Mouse (Mus musculus) hindbrain, postnatal 0 days (tissue): ENCODE measurements at regions not wholly inside any gene's neighbourhood (a gene's known extent, or its start where the extent isn't known, plus 50 kb on each side); places are given as distances from the start of the nearest gene placed in this dataset.

Experiments used
- ATAC-seq: fragments of 200-750 bp; cut with Nextera tagmentation; 2 replicates; pipeline ENCODE4 v1.8.0; 2017; ENCODE audit warnings: mild to moderate bottlenecking, moderate TSS enrichment, moderate library complexity
- DNase-seq: peaks from one replicate; pipeline ENCODE4 v3.0.0-alpha.2; 2015; ENCODE audit warnings: low spot score
- H3K27ac ChIP-seq: fragments of 300-500 bp; sonication (generic); 2 replicates; pipeline ENCODE4 v1.5.1; 2014; ENCODE audit warnings: mild to moderate bottlenecking
- H3K27me3 ChIP-seq: fragments of 300-500 bp; sonication (generic); 2 replicates; pipeline ENCODE4 v1.6.1; 2014; ENCODE audit warnings: low read length, mixed read lengths; ENCODE audit not compliant: insufficient read depth
- H3K36me3 ChIP-seq: fragments of 300-500 bp; sonication (generic); 2 replicates; pipeline ENCODE4 v1.6.1; 2014; ENCODE audit warnings: low read length, mixed read lengths; ENCODE audit not compliant: insufficient read depth
- H3K4me1 ChIP-seq: fragments of 300-500 bp; sonication (generic); 2 replicates; pipeline ENCODE4 v1.6.1; 2014; ENCODE audit warnings: antibody characterized with exemption, low read length, mixed read lengths; ENCODE audit not compliant: insufficient read depth
- H3K4me2 ChIP-seq: fragments of 300-500 bp; sonication (generic); 2 replicates; pipeline ENCODE4 v1.6.1; 2014; ENCODE audit warnings: low read depth, mild to moderate bottlenecking, low read length, moderate library complexity, mixed read lengths
- H3K4me3 ChIP-seq: fragments of 300-500 bp; sonication (generic); 2 replicates; pipeline ENCODE4 v1.5.1; 2014; ENCODE audit warnings: low read length
- H3K9ac ChIP-seq: fragments of 300-500 bp; sonication (generic); replicated peaks from 2 replicates; pipeline ENCODE4 v1.6.1; 2014; ENCODE audit warnings: mild to moderate bottlenecking, low read length, moderate library complexity, mixed read lengths
- H3K9me3 ChIP-seq: fragments of 300-500 bp; sonication (generic); 2 replicates; pipeline ENCODE4 v1.6.1; 2016; ENCODE audit warnings: low read length, mixed read lengths
- CTCF ChIP-seq: IDR thresholded peaks from 2 replicates; pipeline ENCODE4 v1.5.1; 2016; ENCODE audit warnings: antibody characterized with exemption, control low read depth, low read depth
- WGBS: fragments of 180-500 bp; shearing (Covaris S2); extraction: QIAGEN DNeasy Blood & Tissue Kit; methylation state at CpG from one replicate; pipeline ENCODE4 v1.1.7; 2014; 5-methylcytosine and 5-hydroxymethylcytosine counted together

- no peak overlapping the region for H3K4me3 ChIP-seq
- no peaks in the 10 kb centered on the region for H3K36me3 ChIP-seq
- H3K27me3 ChIP-seq: no peaks in the 10 kb centered on the region
- no peak overlapping the region for H3K9ac ChIP-seq
- H3K9me3 ChIP-seq: no peaks in the 10 kb centered on the region
- 91% methylated on average over 7 of the region's 7 CpGs for WGBS
- H3K4me2 ChIP-seq: no peak overlapping the region
- H3K4me1 ChIP-seq: peaks cover 6% of the 10 kb centered on the region
- no peak for TF ChIP-seq CTCF
- H3K27ac ChIP-seq: no peak overlapping the region
- ATAC-seq (no peak), DNase-seq (no peak)
These were observed 215.1 kb upstream of the Ccdc122 start for GRCm38 (mm10) chr14:76821484-76821883.

- Histone ChIP-seq H3K9me3 (no peaks in the 10 kb centered on the region), H3K27ac (no peak overlapping the region), H3K4me1 (peaks cover 6% of the 10 kb centered on the region), H3K9ac (no peak overlapping the region), H3K4me3 (no peak overlapping the region), H3K4me2 (no peak overlapping the region), H3K27me3 (no peaks in the 10 kb centered on the region), H3K36me3 (no peaks in the 10 kb centered on the region)
- TF ChIP-seq CTCF: no peak
- WGBS: 82% methylated on average over 6 of the region's 6 CpGs
- no peak for DNase-seq
- ATAC-seq: no peak
These were observed 215.6 kb upstream of the Ccdc122 start for GRCm38 (mm10) chr14:76820989-76821388.

- H3K27ac ChIP-seq: peak overlapping the region; percentile 51; the same call in 1 of the 2 replicates
These were observed 216.9 kb upstream of the Ccdc122 start for GRCm38 (mm10) chr14:76819690-76820089.

GRCm38 (mm10) chr14:76818256-76819010, 218.1 kb upstream of the Ccdc122 start:
- ATAC-seq (peak; percentile 24), DNase-seq (no peak)
- no peak overlapping the region for H3K9ac ChIP-seq
- 55% methylated on average over 10 of the region's 10 CpGs for WGBS
- H3K4me2 ChIP-seq: no peak overlapping the region
- H3K4me3 ChIP-seq: no peak overlapping the region
- TF ChIP-seq CTCF: no peak
- H3K27ac ChIP-seq: peak overlapping the region; percentile 51; the same call in 1 of the 2 replicates
- peaks cover 6% of the 10 kb centered on the region for H3K4me1 ChIP-seq
- H3K27me3 ChIP-seq: no peaks in the 10 kb centered on the region
- no peaks in the 10 kb centered on the region for H3K9me3 ChIP-seq
- no peaks in the 10 kb centered on the region for H3K36me3 ChIP-seq

More at GRCm38 (mm10) chr14:76819690-76820089, 216.9 kb upstream of the Ccdc122 start:
- Histone ChIP-seq H3K4me3 (no peak overlapping the region), H3K4me1 (peaks cover 6% of the 10 kb centered on the region), H3K9ac (0 out of 2 replicates have a peak overlapping the region, but pooled peaks have one; percentile 21), H3K9me3 (no peaks in the 10 kb centered on the region), H3K27me3 (no peaks in the 10 kb centered on the region), H3K36me3 (no peaks in the 10 kb centered on the region), H3K4me2 (no peak overlapping the region)
- DNase-seq (peak; percentile 81), ATAC-seq (peak; percentile 78)
- no peak for TF ChIP-seq CTCF
- 14% methylated on average over 8 of the region's 8 CpGs for WGBS

GRCm38 (mm10) chr14:76817189-76817772, 219.3 kb upstream of the Ccdc122 start:
- no peaks in the 10 kb centered on the region for H3K27me3 ChIP-seq
- H3K4me2 ChIP-seq: no peak overlapping the region
- no peaks in the 10 kb centered on the region for H3K9me3 ChIP-seq
- H3K4me3 ChIP-seq: no peak overlapping the region
- no peak overlapping the region for H3K9ac ChIP-seq
- DNase-seq (no peak), ATAC-seq (no peak)
- WGBS: 73% methylated on average over 5 of the region's 5 CpGs
- no peaks in the 10 kb centered on the region for H3K36me3 ChIP-seq
- no peak for TF ChIP-seq CTCF
- H3K27ac ChIP-seq: no peak overlapping the region
- H3K4me1 ChIP-seq: peaks cover 6% of the 10 kb centered on the region

- 88% methylated on average over 2 of the region's 2 CpGs for WGBS
- ATAC-seq: no peak
These were observed 219.9 kb upstream of the Ccdc122 start for GRCm38 (mm10) chr14:76816666-76817065.

More at GRCm38 (mm10) chr14:76816666-76817065, 219.9 kb upstream of the Ccdc122 start:
- no peaks in the 10 kb centered on the region for H3K9me3 ChIP-seq
- H3K9ac ChIP-seq: no peak overlapping the region
- no peak overlapping the region for H3K4me3 ChIP-seq
- H3K4me2 ChIP-seq: no peak overlapping the region
- no peak for DNase-seq
- no peaks in the 10 kb centered on the region for H3K36me3 ChIP-seq
- peaks cover 6% of the 10 kb centered on the region for H3K4me1 ChIP-seq
- H3K27me3 ChIP-seq: no peaks in the 10 kb centered on the region
- no peak overlapping the region for H3K27ac ChIP-seq
- no peak for TF ChIP-seq CTCF
